Mouse (Mus musculus): ENCODE data around the gene Depdc5.
A peak's percentile ranks its signal among the peaks of the same experiment; 100 is the strongest.
"Not testable (repeated sequence)": the region's sequence is repeated elsewhere in the genome, so short reads cannot be mapped to it uniquely, and the experiment has no call there.

Depdc5 gene

DNA sequence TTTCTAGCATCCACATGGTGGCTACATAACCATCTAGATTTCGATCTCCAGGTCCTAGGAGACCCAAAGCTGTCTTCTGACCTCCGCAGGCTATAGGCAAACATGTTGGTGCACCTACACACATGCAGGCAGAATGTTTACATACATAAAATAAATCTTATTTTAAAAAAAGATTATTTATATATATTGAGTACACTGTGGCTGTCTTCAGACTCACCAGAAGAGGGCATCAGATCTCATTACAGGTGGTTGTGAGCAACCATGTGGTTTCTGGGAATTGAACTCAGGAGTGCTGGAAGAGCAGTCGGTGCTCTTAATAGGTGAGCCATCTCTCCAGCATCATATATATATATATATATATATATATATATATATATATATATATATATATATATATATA, 50.6 kb downstream of the Depdc5 start:
- DNase-seq (ENCODE audit: low read depth) = no peak

DNA sequence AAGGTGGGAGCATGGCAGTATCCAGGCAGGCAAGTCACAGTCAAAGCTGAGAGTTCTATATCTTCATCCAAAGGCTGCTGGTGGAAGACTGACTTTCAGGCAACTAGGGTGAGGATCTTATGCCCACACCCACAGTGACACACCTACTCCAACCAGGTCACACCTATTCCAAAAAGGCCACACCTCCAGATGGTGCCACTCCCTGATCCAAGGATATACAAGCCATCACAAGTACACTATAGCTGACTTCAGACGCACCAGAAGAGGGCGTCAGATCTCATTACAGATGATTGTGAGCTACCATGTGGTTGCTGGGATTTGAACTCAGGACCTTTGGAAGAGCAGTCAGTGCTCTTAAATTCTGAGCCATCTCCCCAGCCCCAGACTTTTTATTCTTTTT, 55.8 kb downstream of the Depdc5 start:
- DNase-seq (ENCODE audit: low read depth) = not testable (repeated sequence)

DNA sequence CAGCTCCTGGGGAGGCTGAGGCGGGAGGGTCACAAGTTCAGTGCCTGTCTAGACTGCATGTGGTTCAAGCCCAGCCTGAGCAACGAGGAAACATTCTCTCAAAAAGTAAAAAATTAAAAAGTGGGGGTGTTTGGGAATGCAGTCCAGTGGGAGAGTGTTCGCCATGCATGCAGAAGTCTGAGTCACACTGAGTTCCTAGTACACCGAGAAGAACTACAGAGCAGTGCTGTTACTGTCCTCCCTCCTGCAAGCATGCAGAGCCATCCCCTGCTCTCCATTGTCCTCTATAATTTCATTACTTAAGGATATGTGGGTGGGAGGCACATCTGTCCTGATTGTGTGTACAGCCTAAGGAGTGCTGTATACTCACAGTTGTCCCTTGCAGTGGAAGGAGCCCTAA, 59.4 kb downstream of the Depdc5 start:
- DNase-seq (ENCODE audit: low read depth) = no peak

DNA sequence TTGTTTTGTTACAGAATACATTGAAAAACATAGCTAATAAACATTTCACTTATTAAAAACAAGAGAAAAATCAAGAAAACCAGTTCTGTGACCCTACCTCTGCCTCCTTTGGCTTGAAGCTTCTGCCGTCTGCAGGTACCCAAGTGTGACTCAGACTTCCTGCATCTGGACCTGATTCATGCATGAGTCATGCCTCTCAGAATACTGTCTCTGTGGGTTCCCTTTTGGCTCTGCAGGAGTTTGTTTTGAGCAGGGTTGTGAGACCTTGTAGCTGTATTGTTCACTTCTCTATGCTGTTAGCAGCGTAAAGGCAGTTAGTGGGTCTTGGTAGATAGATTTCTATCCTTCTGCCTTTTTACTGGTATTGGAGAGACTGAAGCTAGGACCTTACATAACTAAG, 67.3 kb downstream of the Depdc5 start:
- DNase-seq (ENCODE audit: low read depth) = no peak

DNA sequence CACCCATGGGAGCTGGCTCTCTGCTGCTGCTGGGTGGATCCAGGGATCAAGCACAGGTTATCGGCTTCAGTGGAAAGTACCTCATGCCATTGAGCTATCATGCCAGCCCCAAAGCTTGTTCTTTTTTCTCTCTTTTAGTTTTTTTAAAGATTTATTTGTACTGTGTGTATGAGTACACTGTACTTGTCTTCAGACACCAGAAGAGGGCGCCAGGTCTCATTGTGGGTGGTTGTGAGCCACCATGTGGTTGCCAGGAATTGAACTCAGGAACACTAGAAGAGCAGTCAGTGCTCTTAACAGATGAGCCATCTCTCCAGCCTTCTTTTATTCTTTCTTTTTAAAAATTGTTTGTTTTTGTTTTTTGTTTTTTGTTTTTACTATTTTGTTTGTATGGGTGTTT, 71.2 kb downstream of the Depdc5 start:
- DNase-seq (ENCODE audit: low read depth) = no peak

DNA sequence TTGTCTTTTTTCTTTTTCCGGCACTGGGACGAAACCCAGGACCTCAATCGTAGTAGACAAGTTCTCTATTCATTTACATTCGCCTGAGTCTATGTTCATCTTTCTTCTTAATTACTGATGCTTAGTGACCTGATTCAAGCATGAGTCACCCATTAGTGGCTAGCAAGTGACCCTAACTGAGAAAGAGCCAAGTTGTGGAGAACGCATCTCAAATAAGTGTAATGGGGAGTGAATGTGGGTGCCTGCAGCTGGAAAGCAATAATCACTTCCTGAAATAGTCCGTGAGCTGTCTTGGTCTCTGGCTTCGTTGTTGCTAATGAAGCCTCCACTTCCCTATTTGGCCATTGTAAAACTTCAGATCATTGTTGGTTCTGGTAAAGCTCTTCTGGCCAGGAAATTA, 77.1 kb downstream of the Depdc5 start:
- no peak for DNase-seq (ENCODE audit: low read depth)

DNA sequence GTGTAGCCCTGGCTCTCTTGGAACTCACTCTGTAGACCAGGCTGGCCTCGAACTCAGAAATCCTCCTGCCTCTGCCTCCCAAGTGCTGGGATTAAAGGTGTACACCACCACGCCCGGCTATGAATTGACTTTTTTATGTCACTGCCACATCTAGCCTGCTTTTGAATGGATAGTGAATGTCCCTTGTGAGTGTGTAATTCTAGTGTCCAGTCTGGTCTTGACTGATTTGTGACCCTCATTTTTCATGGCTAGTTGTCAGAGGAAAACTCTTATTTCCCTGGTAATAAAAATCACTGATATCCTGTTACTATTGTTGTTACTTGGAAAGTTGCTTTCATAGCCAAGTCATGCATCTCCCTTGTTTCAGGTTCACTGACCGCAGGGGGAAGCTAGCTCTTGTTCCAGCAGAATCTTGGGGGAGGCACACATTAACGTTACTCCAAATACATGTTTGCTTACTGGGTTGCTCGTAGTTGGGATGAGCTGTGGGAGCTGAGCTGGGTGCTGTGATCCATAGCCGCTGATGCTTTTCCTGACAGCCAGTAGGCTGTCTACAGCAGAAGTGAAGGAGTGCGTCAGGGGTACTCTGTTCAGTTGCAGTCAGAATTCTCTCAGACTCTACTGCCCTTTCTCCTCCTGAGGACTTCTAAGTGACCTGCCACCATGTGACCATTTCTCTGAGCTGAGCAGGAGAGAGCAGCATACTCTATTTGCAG, 77.9 kb downstream of the Depdc5 start:
- no peak for DNase-seq (ENCODE audit: low read depth)

DNA sequence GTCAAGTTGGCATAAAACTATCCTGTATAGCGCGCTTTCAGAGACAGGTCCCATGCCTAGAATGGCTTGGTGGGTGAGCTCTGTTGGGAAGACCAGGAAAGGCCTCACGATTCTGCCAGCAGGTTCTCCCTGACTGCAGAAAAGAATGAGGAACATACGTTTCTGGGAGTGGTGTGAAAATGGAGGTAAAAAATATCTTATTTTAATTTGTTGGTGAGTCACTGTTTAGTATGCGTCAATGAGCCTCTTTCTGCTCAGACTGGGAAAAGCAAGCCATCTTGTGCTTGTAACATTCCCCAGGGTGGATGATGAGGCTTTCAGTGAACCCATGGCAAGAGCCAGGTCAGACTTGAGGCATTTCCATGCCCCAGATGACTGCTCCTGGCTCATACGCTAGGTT, 86.6 kb downstream of the Depdc5 start:
- no peak for DNase-seq (ENCODE audit: low read depth)

DNA sequence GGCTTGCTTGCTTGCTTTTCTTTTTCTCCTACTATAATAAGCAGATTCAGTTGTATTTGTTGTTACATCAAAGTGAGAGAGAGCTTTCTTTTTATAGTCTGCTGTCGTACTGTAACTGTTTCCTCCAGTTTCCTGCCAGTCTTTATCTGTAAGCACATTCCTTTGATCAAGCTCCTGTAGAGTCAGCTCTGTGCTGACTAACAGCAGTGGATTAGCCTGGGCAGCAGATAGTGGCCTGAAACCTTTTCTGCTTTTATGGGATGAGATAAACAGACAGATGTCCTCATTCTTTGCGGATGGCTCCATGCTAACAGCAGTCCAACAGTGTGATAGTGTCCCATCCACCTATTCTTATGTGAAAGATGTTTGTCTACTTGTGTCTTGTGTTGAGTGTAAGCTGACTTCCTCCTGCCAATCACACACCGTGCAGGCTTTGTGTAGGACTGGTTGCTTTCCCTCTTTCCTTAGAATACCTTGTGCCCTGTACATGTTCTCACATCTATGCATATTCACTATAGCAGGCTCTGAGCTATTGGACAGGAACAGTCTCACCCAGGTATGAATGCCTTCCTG, 87.3 kb downstream of the Depdc5 start:
- peak; percentile 60 for DNase-seq (ENCODE audit: low read depth)

DNA sequence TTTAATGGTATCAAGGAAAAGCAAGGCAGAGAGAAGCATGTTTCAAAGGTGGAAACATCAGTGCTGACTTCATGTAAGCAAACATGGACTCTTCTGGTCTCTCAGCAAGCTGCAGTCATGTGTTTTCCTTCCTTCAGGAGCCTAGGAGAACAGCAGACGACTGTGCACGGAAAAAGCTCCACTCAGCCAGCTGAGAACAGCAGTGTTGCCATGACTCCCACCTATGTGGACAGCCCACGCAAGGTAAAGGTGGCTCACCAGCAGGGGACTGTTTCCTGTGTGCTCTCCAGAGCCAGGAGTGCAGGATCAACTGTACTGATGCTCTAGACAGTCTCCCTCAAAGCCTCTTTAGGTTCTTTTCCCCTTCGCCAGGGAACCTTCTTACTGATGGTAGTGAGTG, 92.2 kb downstream of the Depdc5 start:
- DNase-seq (ENCODE audit: low read depth) = no peak

DNA sequence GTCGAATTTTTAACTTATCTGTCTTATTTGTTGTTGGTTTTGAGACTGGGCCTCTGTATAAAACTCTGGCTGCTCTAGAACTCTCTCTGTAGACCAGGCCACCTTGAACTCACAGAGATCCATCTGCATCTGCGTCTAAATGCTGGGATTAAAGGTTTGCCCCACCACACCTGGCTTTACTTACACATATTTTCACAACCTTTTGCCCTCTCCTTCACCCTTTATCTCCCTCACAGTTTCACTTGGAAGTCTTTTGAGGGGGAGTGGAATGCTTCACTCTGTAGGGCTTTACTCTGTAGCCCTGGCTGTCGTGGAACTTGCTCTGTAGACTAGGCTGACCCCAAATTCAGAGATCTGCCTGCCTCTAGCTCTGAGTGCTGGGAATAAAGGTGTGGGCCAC, 98.1 kb downstream of the Depdc5 start:
- DNase-seq (ENCODE audit: low read depth) = no peak

DNA sequence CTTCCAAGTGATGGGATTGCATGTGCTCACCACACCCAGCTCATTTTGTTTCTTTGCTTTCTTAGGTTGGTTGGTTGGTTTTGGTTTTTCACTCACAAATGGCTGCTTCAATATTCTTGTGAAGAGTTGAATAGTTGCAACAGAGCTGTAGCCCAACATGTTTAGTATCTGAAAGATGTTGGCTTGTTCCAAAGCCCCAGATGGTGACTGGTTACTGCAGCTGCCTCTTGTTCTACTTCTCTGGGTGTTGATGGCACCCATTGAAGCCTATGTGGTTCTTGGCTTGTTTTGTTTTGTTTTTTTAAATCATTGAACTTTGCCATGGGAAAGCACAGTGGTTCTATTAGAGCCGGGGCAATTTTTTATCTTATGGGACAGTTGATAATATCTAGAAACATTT, 99.1 kb downstream of the Depdc5 start:
- DNase-seq (ENCODE audit: low read depth) = no peak

DNA sequence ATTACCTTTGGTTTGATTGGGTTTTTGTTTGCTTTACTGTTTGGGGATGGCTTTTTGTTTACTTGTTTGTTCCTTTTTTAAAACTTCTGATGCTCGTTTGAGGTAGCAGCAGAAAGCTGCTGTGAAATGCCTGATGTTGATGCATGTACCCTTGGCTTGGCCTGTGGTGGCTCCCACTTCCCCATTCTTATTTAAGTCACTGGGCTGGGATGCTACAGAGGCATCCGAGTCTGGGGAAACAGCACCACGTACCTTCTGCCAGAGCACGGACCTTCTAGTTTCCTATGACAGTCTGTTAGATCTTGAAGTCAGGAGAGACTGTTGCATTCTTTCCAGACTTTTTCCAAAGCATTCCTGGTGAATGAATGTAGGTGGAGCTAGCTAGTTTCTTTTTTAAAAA, 113.0 kb downstream of the Depdc5 start:
- DNase-seq (ENCODE audit: low read depth) = no peak

DNA sequence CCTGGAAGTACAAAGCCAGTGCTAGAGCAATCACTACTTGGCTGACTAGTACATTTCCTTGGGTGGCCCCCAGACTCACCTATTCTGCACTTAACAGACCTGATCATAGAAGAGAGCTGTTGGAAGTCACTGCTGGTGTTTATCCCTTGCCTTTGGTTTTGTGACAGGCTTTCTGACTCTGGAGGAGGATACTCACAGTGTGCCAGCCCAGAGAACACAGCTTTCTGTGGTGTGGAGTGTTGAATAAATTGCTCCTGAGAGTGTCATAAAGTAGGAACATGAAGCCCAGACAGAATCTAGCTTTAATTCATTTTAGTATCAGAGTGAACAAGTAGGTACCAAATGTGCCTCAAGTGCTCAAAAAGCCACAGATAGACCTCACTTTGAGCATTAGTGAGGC, 113.7 kb downstream of the Depdc5 start:
- no peak for DNase-seq (ENCODE audit: low read depth)

DNA sequence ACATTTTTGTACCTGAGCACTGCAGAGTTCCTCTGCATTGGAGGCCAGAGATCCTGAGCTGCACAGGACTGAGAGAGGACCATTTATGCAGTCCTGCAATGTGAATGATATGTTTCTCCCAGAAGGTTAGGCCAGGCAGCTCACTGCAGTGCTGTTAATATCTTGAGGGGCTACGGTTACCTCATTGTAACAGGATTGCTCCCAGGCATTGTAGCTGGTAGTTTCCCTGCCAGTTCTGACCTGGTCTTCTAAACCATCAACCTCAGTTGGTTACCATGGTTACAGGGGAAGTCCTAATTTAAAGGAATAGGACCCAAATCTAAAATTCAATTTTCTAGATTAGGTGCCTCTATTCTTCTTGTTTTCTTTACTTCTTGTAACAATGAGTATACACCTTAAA, 121.9 kb downstream of the Depdc5 start:
- no peak for DNase-seq (ENCODE audit: low read depth)

DNA sequence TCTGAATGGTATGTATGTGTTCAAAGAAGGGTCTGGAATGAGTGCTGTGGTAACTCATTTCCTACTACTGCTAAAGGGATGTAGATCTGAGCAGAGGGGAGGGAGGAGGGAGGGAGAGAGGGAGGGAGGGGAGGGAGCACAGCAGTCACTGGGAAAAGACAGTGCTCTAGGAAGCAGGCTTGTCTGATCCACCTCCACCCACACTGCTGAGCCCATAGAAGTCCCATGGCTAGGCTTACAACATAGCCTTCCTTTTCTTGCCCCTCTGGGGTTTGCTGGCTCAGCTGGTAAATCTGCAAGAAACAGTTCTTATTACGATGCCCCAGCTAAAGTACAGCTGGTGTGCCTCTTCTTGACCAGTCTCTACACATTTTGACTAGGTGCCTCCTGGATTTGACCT, 124.4 kb downstream of the Depdc5 start:
- DNase-seq (ENCODE audit: low read depth) = no peak

DNA sequence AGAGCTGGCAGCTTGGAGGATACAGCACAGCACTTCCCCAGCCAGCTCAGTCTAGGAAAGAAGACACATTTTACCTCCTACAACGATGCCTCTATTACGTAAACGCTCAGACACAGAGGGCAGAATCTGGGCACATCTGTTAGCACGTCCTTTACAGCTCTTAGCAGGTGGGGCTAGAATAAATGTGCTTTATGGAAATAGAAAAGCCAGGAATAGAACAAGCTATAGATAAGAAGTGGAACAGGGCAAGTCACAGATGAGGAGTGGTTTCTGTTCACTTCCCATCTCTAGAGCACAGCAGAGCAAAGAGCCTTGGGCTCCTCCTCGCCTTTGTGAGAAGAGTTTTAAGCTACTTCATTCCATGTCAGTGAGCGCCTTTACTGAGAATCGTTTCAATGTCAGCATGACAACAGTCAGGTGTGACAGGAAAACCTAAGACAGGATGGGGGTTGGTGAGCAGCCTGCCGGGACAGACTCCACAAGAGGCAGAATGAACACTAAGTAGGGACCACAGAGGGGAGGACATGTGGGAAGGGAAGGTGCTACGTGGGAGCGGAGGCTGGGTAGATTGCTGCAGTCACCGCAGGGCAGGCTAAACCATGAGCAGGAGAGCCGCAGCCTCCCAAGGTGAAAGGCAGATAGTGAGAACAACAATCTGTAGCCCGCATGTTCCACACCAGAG, 126.6 kb downstream of the Depdc5 start:
- no peak for DNase-seq (ENCODE audit: low read depth)

DNA sequence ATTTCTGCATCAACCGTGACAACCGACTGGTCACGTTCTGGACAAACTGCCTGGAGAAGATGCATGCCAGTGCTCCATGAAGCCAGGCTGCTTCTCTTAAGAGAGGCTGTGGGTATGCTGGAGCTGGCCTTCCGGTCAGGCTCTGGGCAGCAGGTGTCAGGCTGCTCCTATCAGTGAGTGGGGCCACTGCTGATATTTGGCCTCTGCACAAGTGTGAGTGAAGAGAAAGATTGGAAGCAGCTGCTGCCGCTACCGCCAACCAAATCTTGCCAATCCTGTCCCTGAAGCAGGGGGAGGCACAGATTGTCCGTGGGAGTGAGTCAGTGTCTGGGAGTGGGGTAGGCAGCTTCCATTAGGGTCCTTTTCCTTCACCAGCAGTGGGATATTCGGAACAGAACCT, 127.7 kb downstream of the Depdc5 start:
- no peak for DNase-seq (ENCODE audit: low read depth)

DNA sequence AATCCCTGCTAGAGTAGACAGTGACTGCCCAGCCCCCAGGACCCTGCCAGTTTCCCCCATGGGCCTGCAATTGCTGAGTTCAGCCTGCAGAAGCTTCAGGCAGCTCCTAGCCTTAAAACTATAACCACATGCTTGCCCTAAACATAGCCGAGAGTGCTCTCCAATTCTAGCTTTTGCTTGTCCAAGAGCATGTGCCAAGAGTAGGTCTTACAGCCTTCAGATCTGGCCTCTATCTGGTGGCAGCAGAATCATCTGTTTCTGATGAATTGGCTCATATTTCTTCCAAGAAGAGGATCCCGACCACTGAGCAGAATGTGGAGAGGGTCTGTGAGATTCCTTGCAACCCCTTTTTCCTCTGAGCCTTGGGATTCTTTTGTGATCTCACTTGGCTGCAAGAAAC, 131.0 kb downstream of the Depdc5 start:
- no peak for DNase-seq (ENCODE audit: low read depth)

DNA sequence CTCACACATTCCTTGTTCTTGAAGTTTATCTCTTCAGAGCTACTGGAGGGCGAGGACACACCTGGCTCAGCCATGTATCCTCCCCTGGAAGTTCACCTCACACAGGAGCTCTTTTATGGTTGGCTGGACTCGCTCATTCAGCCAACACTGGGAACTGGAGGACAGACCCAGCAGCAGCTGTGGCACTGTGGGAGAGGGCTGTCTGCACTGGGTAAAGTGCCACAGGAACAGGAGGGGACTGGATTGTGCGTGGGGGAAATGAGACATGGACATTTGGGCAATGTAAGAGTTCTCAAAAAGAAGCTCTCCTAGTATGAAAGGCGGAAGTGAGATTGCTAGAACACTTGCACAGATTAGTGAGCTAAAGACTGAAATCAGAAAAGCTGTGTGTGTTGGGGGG, 132.3 kb downstream of the Depdc5 start:
- no peak for DNase-seq (ENCODE audit: low read depth)

DNA sequence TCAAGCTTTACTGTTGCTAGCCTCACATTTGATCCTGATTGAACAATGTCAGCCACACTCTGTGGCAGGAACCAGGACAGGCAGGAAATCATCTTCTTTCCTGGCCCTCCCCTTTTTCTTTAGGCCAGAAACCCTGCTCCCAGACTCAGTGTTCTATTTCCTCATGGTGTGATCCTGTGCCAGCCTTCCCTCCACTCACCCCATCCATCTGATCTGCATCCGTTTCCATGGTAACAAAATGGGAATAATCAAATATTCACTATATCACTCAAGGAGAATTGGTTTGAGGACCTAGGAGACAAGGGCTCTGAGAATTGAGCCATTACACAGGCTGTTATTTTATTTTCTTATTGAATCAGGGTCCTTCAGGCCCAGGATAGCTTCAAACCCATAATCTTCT, 133.1 kb downstream of the Depdc5 start:
- DNase-seq (ENCODE audit: low read depth) = no peak

DNA sequence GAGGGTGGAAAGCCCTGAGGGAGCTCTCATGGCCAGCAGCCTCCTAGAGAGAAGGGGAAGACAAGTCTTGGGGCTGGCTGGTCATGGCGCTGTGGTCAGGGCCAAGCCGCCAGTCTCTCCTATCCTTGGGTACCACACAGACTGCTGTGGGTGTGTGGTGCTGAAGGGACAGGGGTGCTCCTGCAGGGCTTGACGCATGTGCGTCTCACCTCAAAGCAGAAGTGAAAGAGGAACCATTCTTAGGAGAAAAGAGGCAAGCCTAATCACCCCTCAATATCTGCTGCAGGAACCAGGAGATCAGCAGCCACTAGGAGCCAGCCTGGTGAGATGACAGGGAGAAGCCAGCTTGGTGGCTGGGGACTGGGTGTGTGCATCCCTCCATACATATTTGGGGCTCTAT, 134.2 kb downstream of the Depdc5 start:
- no peak for DNase-seq (ENCODE audit: low read depth)

DNA sequence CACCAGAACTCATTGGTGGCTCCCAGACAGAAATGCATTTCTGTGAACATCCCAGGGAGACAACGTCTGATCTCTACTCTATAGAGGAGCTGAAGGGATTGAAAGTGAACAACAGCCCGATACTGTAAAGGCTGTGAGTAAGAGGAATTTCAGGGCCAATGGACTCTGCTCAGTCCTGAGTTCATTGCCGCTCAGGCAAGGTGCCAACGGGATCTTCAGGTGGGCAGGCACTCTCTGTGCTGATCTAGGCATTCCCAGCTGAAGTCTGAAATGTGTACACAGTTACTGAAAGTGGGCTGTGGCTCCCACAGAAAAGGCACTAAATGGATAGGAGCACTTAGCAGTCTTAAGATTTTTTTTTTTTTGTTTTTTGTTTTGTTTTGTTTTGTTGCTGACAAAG, 135.3 kb downstream of the Depdc5 start:
- no peak for DNase-seq (ENCODE audit: low read depth)

DNA sequence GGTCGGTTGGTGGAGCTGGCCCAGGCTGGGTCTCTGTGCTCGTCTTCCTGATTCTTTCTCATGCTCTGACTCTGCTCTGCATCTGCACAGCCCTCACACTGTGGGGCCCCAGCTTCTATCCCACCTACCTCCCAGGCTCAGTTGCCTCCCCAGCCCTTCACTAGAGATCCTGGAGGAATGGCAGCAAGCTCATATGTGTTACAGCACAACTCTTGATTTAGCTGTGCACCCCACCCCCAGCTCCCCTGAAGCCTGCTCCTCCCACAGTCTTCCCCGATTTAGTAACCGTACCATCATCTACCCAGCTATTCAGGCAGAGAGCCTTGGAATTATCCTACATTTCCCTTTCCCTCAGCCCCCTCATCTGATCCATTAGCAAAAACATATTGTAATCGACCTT, 137.6 kb downstream of the Depdc5 start:
- no peak for DNase-seq (ENCODE audit: low read depth)

Measured in c-Kit-positive CD71-positive TER-119-negative erythroid progenitor cells, embryonic 14.5 days (primary cell).